11 mouse cellular contexts compared by ENCODE assay signal in the genomic region with DNA sequence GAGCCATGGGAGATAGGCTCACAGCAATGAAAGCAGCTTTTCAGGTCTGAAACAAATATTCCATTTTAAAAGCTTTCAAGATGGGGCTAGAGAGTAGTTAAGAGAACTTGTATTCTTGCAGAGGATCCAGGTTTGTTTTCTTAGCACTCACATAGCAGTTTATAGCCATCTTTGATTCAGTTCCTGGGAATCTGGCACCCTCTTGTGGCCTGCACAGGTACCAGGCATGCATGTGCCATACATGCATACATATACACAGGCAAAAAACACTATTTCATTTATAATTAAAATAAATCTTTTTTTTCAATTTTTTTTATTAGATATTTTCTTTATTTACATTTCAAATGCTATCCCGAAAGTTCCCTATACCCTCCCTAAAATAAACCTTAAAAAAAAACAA. TPM values are rescaled to one million over a fixed set of nuclear protein-coding genes. Genes with fewer than 3 reads are reported as not detected.
A peak's percentile ranks its signal among the peaks of the same experiment; 100 is the strongest.
DNase-seq lines count a peak whose midpoint lies in the region; ATAC-seq and TF ChIP-seq lines count a peak whose summit lies in the region.
"Had no signal": no experiment of that assay in that cellular context is flagged by ENCODE, and none has a peak within 500 bp of the region (broad histone marks: within the 10 kb centered on the region; RNA-seq: fewer than 3 reads in every experiment).

No protein-coding gene starts in this region.

- peak; percentile 26 for DNase-seq in embryo, embryonic 11 days
- no peak for DNase-seq in embryo, embryonic 10 days (ENCODE audit: low spot score)
- no peak for DNase-seq in lung, adult 2 months
- no peak for DNase-seq in lung, postnatal 14 days
- peak; percentile 40 for DNase-seq in T-cell, adult 2 months (ENCODE audit: low spot score)
- peak; percentile 24 for DNase-seq in retina, embryonic 14.5 days (ENCODE audit: low spot score)
- no peak for DNase-seq in gastrocnemius, adult 18-20 months (ENCODE audit: low spot score)
- DNase-seq: cerebellum, postnatal 36 days; heart, postnatal 4 days; midbrain, embryonic 14.5 days had no signal

- no peak for TF ChIP-seq POLR2A in lung, adult 2 months (IDR thresholded peaks at IDR 0.05; ENCODE audit: borderline replicate concordance, extremely low read depth, low read depth, low read length)

- 95% methylated on average over 1 of the region's 1 CpGs for WGBS in lung, adult 2 months

- no peak for ATAC-seq in cerebellum, adult (ENCODE audit: insufficient number of reproducible peaks, low FRiP score, low TSS enrichment)

- peak; percentile 29; the same call in 1 of the 2 replicates for TF ChIP-seq CTCF in lung, adult 2 months (IDR thresholded peaks at IDR 0.05; ENCODE audit: insufficient read depth, low read length)

- no peak overlapping the region for H3K4me3 ChIP-seq in lung, adult 2 months (replicated peaks; ENCODE audit: extremely low read depth, low read depth, low read length)

- H3K4me1 ChIP-seq in lung, adult 2 months (ENCODE audit: control insufficient read depth, insufficient read depth, low read length): no peaks in the 10 kb centered on the region

RNA-seq across cellular contexts. Expression of a gene that starts 9.0 kb away (rescaled TPM):
- 7.0 and 10.0 TPM in 2 replicates for polyA plus RNA-seq in lung, adult 2 months (2012; rRNA removed)
- 10 to 100 TPM; 20.7 to 20.9 TPM for total RNA-seq in gastrocnemius, adult 18-20 months (2021)

RNA-seq across cellular contexts. Expression of a gene that starts 9.1 kb away (rescaled TPM):
- polyA plus RNA-seq in lung, adult 2 months (2012; rRNA removed): 28.4 and 50.0 TPM in 2 replicates
- 100 to 1,000 TPM; 124 to 135 TPM for total RNA-seq in gastrocnemius, adult 18-20 months (2021)

RNA-seq across cellular contexts. Expression of a gene that starts 25.9 kb away (rescaled TPM):
- 107 and 125 TPM in 2 replicates for polyA plus RNA-seq in lung, adult 2 months (2012; rRNA removed)
- 10 to 100 TPM in 1 of 2 experiments, 1 to 10 TPM in 1; 7.8 to 12.0 TPM for total RNA-seq in gastrocnemius, adult 18-20 months (2021)

RNA-seq across cellular contexts. Expression of a gene that starts 29.6 kb away (rescaled TPM):
- 0.05 and 0.06 TPM in 2 replicates for polyA plus RNA-seq in lung, adult 2 months (2012; rRNA removed)
- under 1 TPM; 0.07 to 0.11 TPM for total RNA-seq in gastrocnemius, adult 18-20 months (2021)
- total RNA-seq: heart, postnatal 4 days had no signal

RNA-seq across cellular contexts. Expression of a gene that starts 30.1 kb away (rescaled TPM):
- polyA plus RNA-seq in lung, adult 2 months (2012; rRNA removed): 8.8 and 13.3 TPM in 2 replicates
- 10 to 100 TPM; 25.8 to 26.2 TPM for total RNA-seq in gastrocnemius, adult 18-20 months (2021)

Comparison
In these comparisons a context has a peak if more than half of its experiments do, and no peak if none do; other contexts are left out.
1. DNase-seq: peak in embryo, embryonic 11 days (single experiment), T-cell, adult 2 months (single experiment) and retina, embryonic 14.5 days (single experiment); none in embryo, embryonic 10 days (single experiment), lung, adult 2 months (single experiment), lung, postnatal 14 days (single experiment) and gastrocnemius, adult 18-20 months (single experiment).